Mouse (Mus musculus) CH12F3 (cell line): ENCODE measurements around the gene Ckmt2.

Experiments
- in situ Hi-C: fragments of 300-500 bp; cut with MboI; formaldehyde crosslinking; loops from 2 replicates; pipeline ENCODE4 v1.14.3; 2020; ENCODE audit warnings: low sequenced_read_pairs

Gene Ckmt2

DNA sequence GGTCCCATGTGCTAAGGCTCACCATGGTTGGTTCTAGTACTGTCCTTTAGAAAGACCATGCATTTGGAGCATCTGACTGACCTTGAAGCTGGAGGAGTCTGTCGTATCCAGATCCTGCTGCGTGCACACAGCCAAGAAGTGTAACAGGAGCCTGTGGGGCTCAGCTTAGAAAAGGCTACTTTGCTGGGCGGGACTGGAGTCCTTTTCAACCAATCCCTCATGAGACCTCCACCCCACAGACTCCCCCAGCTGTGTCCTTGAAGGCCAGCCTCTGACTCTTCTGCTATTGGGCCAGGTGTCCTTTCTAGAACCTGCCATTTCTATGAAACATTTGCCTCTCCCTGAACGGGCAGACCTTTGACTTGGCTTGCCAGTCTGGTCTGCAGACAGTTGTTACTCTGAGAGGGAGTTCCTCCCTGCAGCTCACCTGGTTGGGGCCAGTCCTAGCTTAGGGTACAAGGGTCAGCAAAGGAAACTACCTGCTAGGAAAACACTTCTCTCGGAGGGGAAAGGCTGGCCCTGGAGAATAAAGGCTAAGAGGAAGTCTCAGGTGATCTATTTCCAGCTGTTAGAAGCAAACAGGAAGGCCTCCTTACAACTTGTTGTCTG, at the start of gene Ckmt2:
Gene Ckmt2 (minus strand): TSS at position 145 of the 609 bp plus-strand sequence.
- in situ Hi-C loops: loop anchor here (25.0 kb wide), 1 partner anchor 610 kb away; the partner anchor contains the start of gene Fam151b

DNA sequence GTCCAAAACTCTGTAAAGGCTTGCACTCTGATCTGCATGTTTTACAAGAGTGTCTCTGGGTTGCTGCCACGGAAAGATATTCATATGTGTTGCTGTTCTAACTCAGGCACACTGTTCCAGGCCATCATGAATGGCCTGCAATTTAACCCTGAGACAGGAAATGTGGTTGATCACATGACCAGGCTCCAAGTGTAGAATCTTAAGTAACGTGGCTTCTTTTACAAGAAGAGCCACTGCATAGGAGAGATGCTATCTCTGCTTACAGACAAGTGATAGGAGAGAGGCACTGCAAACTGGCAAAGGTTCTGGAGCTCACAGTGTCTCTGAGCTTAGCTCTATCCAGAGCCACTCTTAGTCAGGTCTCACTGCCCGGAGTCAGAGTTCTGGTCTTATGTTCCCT, 44.3 kb upstream of the Ckmt2 start:
- in situ Hi-C loops: loop anchor here (25.0 kb wide), 1 partner anchor 816 kb away; no protein-coding TSS in a partner anchor

DNA sequence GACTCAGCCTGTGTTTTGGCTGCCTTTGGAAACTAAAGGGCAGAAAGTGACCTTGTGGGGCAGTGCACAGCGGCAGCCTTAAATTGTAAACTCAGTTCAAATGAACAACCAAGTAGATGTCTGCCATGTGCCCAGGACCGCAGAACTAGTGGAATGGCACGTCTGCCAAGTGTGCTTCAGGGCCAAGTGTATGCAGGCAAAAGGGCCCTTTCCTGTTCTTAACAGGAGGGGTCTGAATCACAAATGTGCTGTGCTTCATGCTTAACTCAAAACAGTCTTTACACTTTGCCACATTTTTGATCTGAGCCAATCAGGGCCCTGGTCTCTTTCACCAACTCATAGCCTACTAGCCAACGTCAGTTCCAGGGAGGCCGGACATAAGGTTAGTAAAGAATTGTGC, 42.1 kb upstream of the Ckmt2 start:
- in situ Hi-C loops: loop anchor here (25.0 kb wide), 1 partner anchor 819 kb away; no protein-coding TSS in a partner anchor

DNA sequence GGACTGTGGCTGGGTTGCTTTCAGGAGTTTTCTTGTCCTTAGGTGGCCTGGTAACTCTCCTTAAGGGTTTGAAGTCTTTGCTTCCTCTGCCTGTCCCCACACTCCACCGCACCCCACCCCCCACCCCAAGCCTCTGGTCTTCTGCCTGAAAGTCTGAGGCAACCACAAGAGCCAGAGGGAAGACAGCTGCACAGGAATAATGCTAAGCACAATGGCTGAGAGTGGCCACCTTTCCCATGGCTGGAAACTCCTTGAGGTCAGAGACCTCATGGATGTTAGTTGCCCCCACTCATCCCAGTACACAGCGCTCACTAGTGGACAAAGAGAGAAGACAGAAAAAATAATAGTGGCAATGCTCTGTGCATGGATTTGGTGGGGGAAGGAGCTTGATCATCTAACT, 41.1 kb upstream of the Ckmt2 start:
- in situ Hi-C loops: loop anchor here (25.0 kb wide), 1 partner anchor 819 kb away; no protein-coding TSS in a partner anchor

DNA sequence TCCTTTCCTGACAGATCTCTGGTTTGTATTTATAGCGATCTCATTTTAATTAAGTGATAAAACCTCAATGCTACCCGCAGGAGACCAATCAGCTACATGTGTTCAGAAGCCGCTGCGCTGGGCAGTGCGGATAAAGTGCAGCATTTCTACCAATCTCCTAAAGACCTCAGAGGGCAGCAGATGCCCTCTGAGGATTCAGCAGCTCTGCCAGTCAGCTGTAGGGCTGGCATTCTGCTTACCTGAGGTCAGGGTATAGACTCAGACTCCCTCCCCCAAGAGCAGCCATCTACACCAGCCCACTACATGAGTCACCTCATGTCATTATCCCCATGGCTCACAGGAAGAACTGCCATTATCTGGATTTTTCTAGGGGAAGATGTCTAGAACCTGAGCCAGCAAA, 39.6 kb upstream of the Ckmt2 start:
- in situ Hi-C loops: loop anchor here (25.0 kb wide), 1 partner anchor 821 kb away; no protein-coding TSS in a partner anchor

DNA sequence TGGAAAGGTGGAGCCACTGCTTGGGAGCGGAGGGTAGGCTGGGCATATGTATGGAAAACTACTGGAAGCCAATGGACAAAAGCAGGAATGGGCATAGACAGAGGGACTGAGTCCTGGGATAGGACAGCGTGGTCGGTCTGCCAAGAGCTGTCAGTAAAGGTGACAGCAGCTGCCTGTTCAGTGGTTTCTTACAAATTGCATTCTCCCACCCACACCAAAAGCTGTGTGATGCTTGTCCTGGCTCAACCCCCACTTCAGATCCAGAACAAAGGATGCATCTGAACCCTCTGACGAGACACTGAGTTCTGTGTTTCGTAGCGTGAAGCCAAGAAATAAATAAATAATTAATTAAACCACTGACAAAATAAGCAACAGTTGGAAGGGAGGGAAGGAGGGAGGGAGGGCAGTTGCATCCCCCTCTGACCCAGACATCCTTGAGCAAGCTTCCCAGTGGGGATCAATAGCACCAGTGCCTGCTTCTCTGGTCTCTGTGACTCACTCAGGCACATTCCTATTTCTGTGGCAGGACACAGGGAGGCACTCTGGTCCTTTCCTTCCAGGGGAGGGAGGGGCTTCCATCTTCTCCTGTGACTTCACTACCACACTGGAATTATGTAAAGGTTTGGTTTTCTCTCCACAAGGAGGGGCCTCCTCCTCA, 39.0 kb upstream of the Ckmt2 start:
- in situ Hi-C loops: loop anchor here (25.0 kb wide), 1 partner anchor 822 kb away; no protein-coding TSS in a partner anchor

DNA sequence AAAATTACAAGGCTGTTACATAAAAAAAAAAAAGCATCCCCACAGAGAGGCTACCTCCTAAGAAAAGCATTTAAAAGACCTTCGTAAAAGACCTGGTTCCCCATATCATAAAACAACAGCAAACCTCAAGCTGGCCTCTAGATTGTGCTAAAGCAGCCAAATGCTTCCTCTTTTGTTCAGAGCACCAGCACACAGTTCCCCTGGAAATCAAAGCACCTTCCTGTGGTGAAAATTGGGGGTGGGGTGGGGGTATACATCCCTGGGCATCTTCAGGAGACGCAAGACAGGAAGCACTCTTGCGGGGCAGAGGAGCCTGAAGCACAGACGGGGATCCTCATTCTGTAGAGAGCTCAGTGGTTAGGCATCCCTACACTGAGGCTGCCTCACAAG, 38.5 kb upstream of the Ckmt2 start:
- in situ Hi-C loops: loop anchor here (25.0 kb wide), 1 partner anchor 822 kb away; no protein-coding TSS in a partner anchor

DNA sequence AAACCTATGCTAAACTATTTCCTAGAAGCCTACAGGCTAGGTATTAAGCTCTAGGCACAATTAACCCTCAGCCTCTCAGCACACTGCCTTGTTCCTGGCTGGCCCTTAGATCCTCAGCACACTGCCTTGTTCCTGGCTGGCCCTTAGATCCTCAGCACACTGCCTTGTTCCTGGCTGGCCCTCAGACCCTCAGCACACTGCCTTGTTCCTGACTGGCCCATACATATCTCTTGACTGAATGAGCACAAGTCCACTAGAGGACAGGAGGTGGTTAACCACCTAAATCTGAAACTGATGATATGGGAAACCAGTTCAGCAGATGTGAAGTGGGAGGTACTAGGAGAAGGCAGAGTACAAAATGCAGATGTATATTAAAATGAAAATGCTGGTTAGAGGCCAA, 35.0 kb upstream of the Ckmt2 start:
- in situ Hi-C loops: loop anchor here (25.0 kb wide), 1 partner anchor 826 kb away; no protein-coding TSS in a partner anchor

DNA sequence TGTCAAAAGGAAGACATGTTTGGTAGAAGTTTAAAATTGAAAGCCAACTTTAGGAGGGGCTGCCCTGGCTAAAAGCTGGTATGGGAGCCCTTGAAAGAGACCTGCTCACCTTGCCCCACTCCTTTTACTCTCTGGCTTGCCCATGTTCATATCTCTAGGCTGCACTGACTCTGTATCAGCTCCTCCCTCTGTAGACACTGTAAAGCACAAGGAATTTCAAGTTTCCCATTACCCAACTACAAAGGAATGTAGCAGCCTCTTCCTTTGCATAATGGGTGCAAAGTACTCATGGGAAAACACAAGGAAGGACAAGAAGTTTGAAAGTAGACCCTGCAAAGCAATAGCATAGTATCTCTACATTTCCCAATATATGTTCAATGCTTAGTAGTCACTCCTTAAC, 34.5 kb upstream of the Ckmt2 start:
- in situ Hi-C loops: loop anchor here (25.0 kb wide), 1 partner anchor 826 kb away; no protein-coding TSS in a partner anchor

DNA sequence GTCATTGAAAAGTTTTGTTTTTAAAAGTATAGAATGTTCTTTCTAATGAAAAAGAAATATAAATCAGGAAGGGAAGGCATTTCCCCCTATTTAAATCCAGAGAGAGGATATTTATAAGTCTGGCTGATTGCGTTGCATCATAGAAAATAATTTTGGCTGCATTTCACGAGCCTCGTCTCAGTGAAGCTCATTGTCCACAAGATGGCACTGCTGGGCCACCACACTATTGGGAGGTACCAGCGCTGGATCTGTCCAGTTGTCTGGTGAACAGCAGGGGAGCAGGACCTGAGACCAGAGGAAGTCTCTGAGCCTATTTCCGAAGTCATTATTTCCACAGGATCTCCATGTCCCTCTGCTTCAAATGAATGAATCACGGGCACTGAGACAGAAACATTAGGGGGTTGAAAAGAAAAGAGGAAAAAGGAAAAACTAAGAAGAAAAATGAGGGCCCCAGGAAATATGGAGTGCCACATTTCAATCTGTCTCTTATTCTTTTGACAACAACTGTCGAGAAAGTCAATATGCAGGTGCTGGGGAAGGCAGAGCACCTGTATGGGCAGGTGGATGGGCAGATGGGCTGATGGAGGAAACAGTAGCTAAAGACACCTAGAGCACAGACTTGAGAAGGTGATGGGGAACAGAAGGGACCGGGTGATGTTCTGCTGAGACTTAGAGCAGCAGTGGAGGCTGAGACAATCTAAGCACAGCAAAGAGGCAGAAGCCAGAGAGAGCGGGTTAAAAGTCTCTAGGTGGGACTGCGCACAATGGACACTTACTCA, 31.7 kb upstream of the Ckmt2 start:
- in situ Hi-C loops: loop anchor here (10.0 to 25.0 kb wide), 2 partner anchors 426 to 829 kb away; no protein-coding TSS in a partner anchor

DNA sequence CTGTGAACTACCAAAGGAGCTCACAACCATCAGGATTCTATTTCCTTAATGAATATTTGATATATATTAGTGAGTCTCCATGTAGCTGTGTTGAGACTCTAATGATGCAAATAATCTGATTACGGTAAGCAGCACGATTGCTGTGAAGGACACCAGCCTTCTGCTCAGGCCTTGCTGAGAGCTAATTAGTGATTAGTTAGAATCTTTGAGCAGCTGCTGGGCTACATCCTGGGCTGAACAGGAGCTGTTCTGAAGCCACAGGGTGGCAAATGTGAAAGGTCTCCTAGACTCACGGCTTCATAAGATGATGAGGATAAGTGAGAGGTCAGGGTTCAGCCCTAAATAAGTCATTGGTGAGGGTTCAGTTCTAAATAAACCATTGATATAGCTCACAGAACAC, 29.7 kb upstream of the Ckmt2 start:
- in situ Hi-C loops: loop anchor here (10.0 to 25.0 kb wide), 2 partner anchors 428 to 831 kb away; no protein-coding TSS in a partner anchor

DNA sequence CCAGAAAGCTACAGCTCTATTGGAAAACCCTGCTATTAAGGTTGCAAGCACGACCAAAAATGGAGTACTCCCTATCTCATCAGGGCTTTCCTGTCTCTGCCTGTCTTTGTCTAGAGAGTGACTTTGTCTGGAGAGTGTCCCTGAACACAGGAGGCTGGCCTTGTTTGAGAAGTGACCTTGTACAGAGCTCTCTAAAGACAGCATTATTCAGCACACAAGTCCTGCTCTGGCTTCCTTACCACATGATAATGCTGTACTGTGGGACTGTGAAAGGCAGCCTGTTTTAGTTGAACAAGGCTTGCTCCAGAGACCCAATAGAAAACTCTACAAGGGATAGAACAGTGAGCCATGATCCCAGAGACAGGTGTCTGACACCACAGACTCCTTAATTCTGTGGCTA, 19.8 kb upstream of the Ckmt2 start:
- in situ Hi-C loops: loop anchor here (25.0 kb wide), 1 partner anchor 591 kb away; the partner anchor contains the start of gene Fam151b

DNA sequence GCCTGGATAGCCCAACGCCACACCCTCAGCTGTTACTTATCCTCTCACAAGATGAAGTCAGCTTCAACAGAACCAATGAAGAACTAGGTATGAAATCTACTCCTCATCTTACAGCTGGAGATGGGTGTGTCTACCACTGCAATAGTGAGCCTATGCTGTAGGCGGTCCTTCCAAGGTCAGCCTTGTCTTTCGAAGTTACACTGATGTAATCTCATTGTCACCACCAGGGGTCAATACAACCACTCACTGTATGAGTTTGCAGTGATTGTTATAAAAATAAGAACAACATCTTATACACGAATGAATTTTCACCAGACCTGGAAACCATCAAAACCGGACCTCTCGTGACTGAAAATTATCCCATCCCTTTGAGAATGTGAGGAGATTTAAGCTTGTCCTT, 16.4 kb upstream of the Ckmt2 start:
- in situ Hi-C loops: loop anchor here (25.0 kb wide), 1 partner anchor 594 kb away; the partner anchor contains the start of gene Fam151b

DNA sequence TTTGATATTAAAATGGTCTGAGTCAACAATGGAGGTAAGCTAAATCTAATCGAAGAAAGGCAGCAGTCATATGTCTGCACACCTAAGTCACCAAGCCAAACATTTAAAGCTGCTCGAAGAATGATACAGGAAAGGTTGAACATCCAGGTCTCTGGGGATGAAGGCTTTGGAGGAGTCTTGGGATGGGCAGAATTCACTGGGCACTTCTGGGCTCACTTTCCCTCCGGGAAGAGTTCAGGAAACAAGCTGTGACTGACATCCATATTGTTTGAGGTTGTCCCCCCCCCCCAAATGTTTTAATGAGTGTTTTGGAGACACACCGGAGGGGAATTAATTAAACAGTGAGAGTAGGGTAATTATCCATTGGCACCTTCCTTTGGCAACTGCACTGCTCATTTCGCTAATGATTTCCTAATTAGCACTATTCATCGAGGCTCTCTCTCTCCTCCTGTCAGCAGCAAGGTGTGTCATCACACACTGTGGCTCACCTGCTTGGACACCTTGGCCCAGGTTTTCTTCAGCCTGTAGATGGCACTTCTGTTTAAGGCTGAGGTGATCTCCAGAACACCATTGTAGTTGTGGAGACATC, 13.4 kb upstream of the Ckmt2 start:
- in situ Hi-C loops: loop anchor here (25.0 kb wide), 1 partner anchor 597 kb away; the partner anchor contains the start of gene Fam151b

DNA sequence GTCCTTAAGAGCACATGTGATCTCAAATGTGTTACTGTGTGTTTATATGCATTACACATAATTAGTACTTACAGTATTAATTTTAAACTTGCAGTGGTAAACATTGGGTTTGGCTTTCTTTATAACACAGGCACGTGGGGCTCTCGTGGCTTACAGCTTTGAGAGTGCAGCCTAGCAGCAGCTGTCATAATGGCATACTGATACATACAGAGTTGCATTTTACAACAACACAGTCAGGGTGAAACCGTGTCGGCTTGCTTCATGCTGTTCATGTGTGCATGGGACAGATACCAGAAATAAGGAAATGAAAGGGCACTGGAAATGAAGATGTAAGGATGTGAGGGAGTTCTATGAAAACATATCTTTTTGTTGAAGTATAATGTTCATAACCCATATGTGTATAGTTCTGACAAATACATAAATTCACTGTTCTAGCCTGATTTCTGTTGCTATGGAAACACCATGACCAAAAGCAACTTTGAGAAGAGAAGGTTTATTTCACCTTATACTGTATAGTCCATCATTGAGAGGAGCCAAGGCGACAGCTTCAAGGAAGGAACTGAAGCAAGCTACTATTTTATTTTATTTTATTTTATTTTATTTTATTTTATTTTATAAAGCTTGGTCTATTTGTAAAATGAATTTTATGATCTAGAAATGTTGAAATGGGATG, 8.2 kb upstream of the Ckmt2 start:
- in situ Hi-C loops: loop anchor here (25.0 kb wide), 1 partner anchor 602 kb away; the partner anchor contains the start of gene Fam151b

DNA sequence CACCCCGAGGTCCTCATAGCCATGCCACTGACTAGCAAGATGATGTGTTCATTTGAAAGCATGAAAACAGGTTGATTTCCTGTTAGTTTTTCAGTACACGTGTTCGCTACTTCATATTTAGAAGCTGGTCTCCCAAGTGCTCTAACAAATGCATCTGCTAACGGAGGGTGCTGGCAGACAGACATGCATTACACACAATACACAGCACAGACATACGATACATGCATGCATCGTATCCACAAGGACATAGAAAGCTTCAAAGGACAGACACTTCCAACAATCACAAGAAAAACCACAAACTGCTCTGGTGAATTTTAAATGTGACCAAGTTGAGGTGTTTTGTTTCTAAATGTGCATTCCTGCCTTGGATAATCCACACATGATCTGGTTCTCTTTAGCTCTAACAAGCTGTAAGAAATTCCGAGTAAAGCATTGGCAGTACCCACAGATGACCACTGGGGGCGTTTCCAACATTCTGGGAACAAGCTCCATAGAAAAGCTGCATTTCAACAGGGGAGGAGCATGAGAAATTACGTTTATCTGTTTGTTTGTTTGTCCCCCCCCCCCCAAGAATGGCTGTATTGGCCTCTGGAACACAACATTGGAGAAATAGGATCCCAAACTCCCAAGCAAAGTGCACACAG, 5.3 kb upstream of the Ckmt2 start:
- in situ Hi-C loops: loop anchor here (25.0 kb wide), 1 partner anchor 605 kb away; the partner anchor contains the start of gene Fam151b

DNA sequence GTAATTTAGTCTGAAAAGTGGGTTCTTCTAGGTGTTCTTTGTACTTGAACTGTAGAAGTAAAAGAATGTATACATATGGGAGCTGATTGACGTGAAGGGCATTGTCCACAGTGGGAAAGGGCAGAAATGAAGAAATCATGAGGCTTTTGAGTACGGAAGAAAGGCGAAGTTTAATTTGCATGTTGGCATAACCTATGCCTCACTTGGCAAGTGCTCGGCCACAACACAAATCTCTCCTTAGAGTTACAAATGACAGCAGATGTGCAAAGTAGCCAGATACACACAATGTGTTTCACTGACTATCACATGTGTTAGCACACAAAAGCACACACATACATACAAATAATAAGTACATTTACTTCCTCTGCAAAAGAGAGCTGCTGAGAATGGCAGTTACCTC, 3.6 kb upstream of the Ckmt2 start:
- in situ Hi-C loops: loop anchor here (25.0 kb wide), 1 partner anchor 607 kb away; the partner anchor contains the start of gene Fam151b

DNA sequence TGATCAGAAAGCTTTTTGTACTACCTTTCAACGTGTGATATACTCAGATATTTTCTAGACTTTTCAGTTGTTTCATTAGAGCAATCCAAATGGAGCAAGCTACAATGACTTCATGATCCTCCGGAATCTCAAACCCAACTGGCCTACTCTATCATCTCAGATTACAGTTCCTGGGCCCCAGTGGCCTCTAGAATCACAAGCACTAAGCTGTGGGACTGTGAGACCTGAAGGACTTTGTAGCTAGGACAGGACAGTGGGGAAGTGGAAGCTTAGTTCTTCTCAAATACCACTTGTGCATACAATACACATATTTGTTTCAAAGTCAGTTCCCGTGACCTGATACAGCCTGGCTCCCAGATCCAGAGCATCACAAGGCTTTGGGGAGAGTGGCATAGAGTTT, 1.3 kb upstream of the Ckmt2 start:
- in situ Hi-C loops: loop anchor here (25.0 kb wide), 1 partner anchor 609 kb away; the partner anchor contains the start of gene Fam151b

DNA sequence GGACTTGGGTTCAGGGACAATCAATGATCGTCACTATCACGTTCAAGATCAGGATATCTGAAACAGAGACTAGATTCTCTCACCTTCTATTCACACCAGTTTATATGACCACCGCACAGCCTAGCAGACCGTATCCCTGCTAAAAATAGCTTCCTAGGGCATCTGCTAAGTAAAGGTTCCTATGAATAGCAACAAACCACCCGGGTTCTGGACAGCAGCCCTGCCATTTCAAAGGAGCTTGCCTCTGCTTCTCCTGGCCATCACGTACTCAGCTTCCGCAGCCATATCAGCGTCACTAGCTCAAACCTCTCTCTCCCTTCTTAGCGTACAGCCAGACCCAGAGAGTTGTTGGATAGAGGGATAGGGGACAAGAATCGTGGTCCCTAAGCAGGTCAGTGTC, 665 bp upstream of the Ckmt2 start:
- in situ Hi-C loops: loop anchor here (25.0 kb wide), 1 partner anchor 610 kb away; the partner anchor contains the start of gene Fam151b
